ENCODE assay signal across 21 mouse cellular contexts in the genomic region with DNA sequence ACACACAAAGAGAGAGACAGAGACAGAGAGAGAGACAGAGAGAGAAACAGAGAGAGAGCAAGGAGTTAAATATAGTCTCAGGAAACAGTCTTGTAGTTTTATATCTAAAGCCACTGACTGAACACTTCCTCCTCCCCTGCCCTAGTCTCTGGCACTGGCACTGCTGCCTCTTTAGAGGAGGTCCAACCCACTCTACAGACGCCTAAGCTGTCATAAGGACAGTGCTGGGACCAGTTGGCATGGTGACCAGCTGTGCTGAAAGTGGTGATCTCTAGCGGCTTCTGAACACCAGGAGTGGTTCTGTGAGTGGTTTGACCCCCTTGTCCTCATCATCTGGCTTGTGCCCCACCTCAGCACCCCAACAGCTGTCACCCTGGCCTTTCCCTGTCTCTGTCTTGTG. TPM values are rescaled to one million over a fixed set of nuclear protein-coding genes. Genes with fewer than 3 reads are reported as not detected.
DNase-seq lines count a peak whose midpoint lies in the region; ATAC-seq lines count a peak whose summit lies in the region.
"Had no signal": no experiment of that assay in that cellular context is flagged by ENCODE, and none has a peak within 500 bp of the region (broad histone marks: within the 10 kb centered on the region; RNA-seq: fewer than 3 reads in every experiment).

No protein-coding gene starts in this region.

- peaks cover 5% of the 10 kb centered on the region; the same call in 1 of the 2 replicates for H3K9me3 ChIP-seq in megakaryocyte, embryonic 14.5 days
- H3K9me3 ChIP-seq in liver, embryonic 12.5 days (replicated peaks): no peaks in the 10 kb centered on the region
- no peaks in the 10 kb centered on the region for H3K9me3 ChIP-seq in kidney, embryonic 16.5 days (ENCODE audit: low read length)
- H3K9me3 ChIP-seq: embryonic facial prominence, embryonic 12.5 days; limb, embryonic 15.5 days; midbrain, embryonic 12.5 days had no signal

- no peaks in the 10 kb centered on the region for H3K27me3 ChIP-seq in megakaryocyte, embryonic 14.5 days (replicated peaks)
- H3K27me3 ChIP-seq in liver, embryonic 12.5 days (replicated peaks): peaks cover 17% of the 10 kb centered on the region; the same call in 1 of the 2 replicates
- H3K27me3 ChIP-seq in kidney, embryonic 16.5 days (ENCODE audit: insufficient read depth, low read length): no peaks in the 10 kb centered on the region
- H3K27me3 ChIP-seq: embryonic facial prominence, embryonic 12.5 days; limb, embryonic 15.5 days had no signal

- peaks cover 30% of the 10 kb centered on the region for H3K36me3 ChIP-seq in megakaryocyte, embryonic 14.5 days (replicated peaks; ENCODE audit: low read length)
- H3K36me3 ChIP-seq in liver, embryonic 12.5 days: no peaks in the 10 kb centered on the region
- H3K36me3 ChIP-seq in kidney, embryonic 16.5 days (ENCODE audit: insufficient read depth, low read length): no peaks in the 10 kb centered on the region
- H3K36me3 ChIP-seq: embryonic facial prominence, embryonic 12.5 days; limb, embryonic 15.5 days; midbrain, embryonic 12.5 days had no signal

- peak; percentile 75 for ATAC-seq in CD4-positive, CD25-positive, alpha-beta regulatory T cell, adult 4 months
- ATAC-seq in activated CD4-positive, CD25-positive, alpha-beta regulatory T cell, adult 4 months: peak; percentile 49
- no peak for ATAC-seq in liver, embryonic 12.5 days
- ATAC-seq in kidney, embryonic 16.5 days (ENCODE audit: low FRiP score, low TSS enrichment): no peak
- ATAC-seq: forebrain, embryonic 16.5 days; intestine, embryonic 16.5 days; liver, postnatal 0 days had no signal

- peaks cover 84% of the 10 kb centered on the region for H3K4me1 ChIP-seq in megakaryocyte, embryonic 14.5 days
- peaks cover 13% of the 10 kb centered on the region for H3K4me1 ChIP-seq in liver, embryonic 12.5 days
- peaks cover 6% of the 10 kb centered on the region; the same call in 1 of the 2 replicates for H3K4me1 ChIP-seq in kidney, embryonic 16.5 days (ENCODE audit: insufficient read depth, low read length)
- H3K4me1 ChIP-seq: embryonic facial prominence, embryonic 12.5 days; midbrain, embryonic 12.5 days had no signal

- WGBS in liver, embryonic 12.5 days (ENCODE audit: insufficient replicate concordance): 20% methylated on average over 2 of the region's 2 CpGs
- WGBS in kidney, embryonic 16.5 days: 39% methylated on average over 2 of the region's 2 CpGs

- H3K27ac ChIP-seq in liver, embryonic 12.5 days: no peak overlapping the region
- H3K27ac ChIP-seq in kidney, embryonic 16.5 days (ENCODE audit: low read length): no peak overlapping the region
- H3K27ac ChIP-seq: embryonic facial prominence, embryonic 12.5 days; gastrocnemius, adult 2 months; hindbrain, embryonic 14.5 days; limb, embryonic 15.5 days; midbrain, embryonic 12.5 days; stomach, postnatal 0 days had no signal

- peak overlapping the region; percentile 87 for H3K4me3 ChIP-seq in megakaryocyte, embryonic 14.5 days (replicated peaks)
- no peak overlapping the region for H3K4me3 ChIP-seq in liver, embryonic 12.5 days
- no peak overlapping the region for H3K4me3 ChIP-seq in kidney, embryonic 16.5 days (ENCODE audit: low read length)
- H3K4me3 ChIP-seq: embryonic facial prominence, embryonic 12.5 days; gastrocnemius, adult 2 months; limb, embryonic 15.5 days; midbrain, embryonic 12.5 days had no signal

- peak; percentile 31 to 43 for DNase-seq in thymus, postnatal 36 days
- DNase-seq in gastrocnemius, adult 18-20 months (ENCODE audit: low spot score): no peak
- DNase-seq: adrenal gland, postnatal 36 days; cerebellum, adult 8-10 months; gastrocnemius, adult 2 months; heart, adult 11 months; kidney, postnatal 4 days; liver, postnatal 0 days; right cerebral cortex, adult 18-20 months had no signal

- H3K9ac ChIP-seq in liver, embryonic 12.5 days: no peak overlapping the region
- no peak overlapping the region for H3K9ac ChIP-seq in kidney, embryonic 16.5 days (replicated peaks; ENCODE audit: low read length)
- H3K9ac ChIP-seq: embryonic facial prominence, embryonic 12.5 days; hindbrain, embryonic 14.5 days; limb, embryonic 15.5 days; liver, postnatal 0 days; midbrain, embryonic 12.5 days had no signal

- H3K4me2 ChIP-seq in liver, embryonic 12.5 days: no peak overlapping the region
- H3K4me2 ChIP-seq in kidney, embryonic 16.5 days (replicated peaks; ENCODE audit: low read depth, low read length): no peak overlapping the region
- H3K4me2 ChIP-seq: embryonic facial prominence, embryonic 12.5 days; hindbrain, embryonic 14.5 days; limb, embryonic 15.5 days; midbrain, embryonic 12.5 days had no signal

RNA-seq across cellular contexts. Expression of a gene that starts 9.6 kb away (rescaled TPM):
- polyA plus RNA-seq in CD4-positive, CD25-positive, alpha-beta regulatory T cell, adult 4 months (2017; shearing (Covaris generic)): 10 to 100 TPM; 12.3 to 19.6 TPM
- 10 to 100 TPM in 1 of 2 experiments, 1 to 10 TPM in 1; 9.0 to 10.4 TPM for polyA plus RNA-seq in activated CD4-positive, CD25-positive, alpha-beta regulatory T cell, adult 4 months (2017; shearing (Covaris generic))
- 7.7 and 8.4 TPM in 2 replicates for polyA plus RNA-seq in megakaryocyte, embryonic 14.5 days (2012; ENCODE audit: insufficient read depth, low replicate concordance)
- 3.8 and 4.0 TPM in 2 replicates for polyA plus RNA-seq in liver, embryonic 12.5 days (2016; fragmentation: Nextera tagmentation; extraction: Ambion mirVana)
- 1 to 10 TPM; 7.6 to 8.2 TPM for total RNA-seq in gastrocnemius, adult 18-20 months (2021)
- polyA plus RNA-seq in kidney, embryonic 16.5 days (2015; fragmentation: Nextera tagmentation; extraction: Ambion mirVana): 13.8 and 13.9 TPM in 2 replicates

RNA-seq across cellular contexts. Expression of a gene that starts 16.8 kb away (rescaled TPM):
- 10 to 100 TPM; 11.0 to 11.8 TPM for polyA plus RNA-seq in CD4-positive, CD25-positive, alpha-beta regulatory T cell, adult 4 months (2017; shearing (Covaris generic))
- 10 to 100 TPM in 1 of 2 experiments, 1 to 10 TPM in 1; 9.1 to 13.3 TPM for polyA plus RNA-seq in activated CD4-positive, CD25-positive, alpha-beta regulatory T cell, adult 4 months (2017; shearing (Covaris generic))
- 1.1 and 6.7 TPM in 2 replicates for polyA plus RNA-seq in megakaryocyte, embryonic 14.5 days (2012; ENCODE audit: insufficient read depth, low replicate concordance)
- polyA plus RNA-seq in liver, embryonic 12.5 days (2016; fragmentation: Nextera tagmentation; extraction: Ambion mirVana): 20.9 and 22.8 TPM in 2 replicates
- total RNA-seq in gastrocnemius, adult 18-20 months (2021): 10 to 100 TPM; 21.0 to 22.2 TPM
- 54.0 and 61.4 TPM in 2 replicates for polyA plus RNA-seq in kidney, embryonic 16.5 days (2015; fragmentation: Nextera tagmentation; extraction: Ambion mirVana)

RNA-seq across cellular contexts. Expression of a gene that starts 49.8 kb away (rescaled TPM):
- 1 to 10 TPM; 7.5 to 7.6 TPM for polyA plus RNA-seq in CD4-positive, CD25-positive, alpha-beta regulatory T cell, adult 4 months (2017; shearing (Covaris generic))
- polyA plus RNA-seq in activated CD4-positive, CD25-positive, alpha-beta regulatory T cell, adult 4 months (2017; shearing (Covaris generic)): 1 to 10 TPM; 4.0 to 5.5 TPM
- polyA plus RNA-seq in megakaryocyte, embryonic 14.5 days (2012; ENCODE audit: insufficient read depth, low replicate concordance): 9.6 and 10.5 TPM in 2 replicates
- polyA plus RNA-seq in liver, embryonic 12.5 days (2016; fragmentation: Nextera tagmentation; extraction: Ambion mirVana): 1.3 and 1.5 TPM in 2 replicates
- 10 to 100 TPM; 11.6 TPM for total RNA-seq in gastrocnemius, adult 18-20 months (2021)
- 3.5 and 3.7 TPM in 2 replicates for polyA plus RNA-seq in kidney, embryonic 16.5 days (2015; fragmentation: Nextera tagmentation; extraction: Ambion mirVana)

Comparison
In these comparisons a context has a peak if more than half of its experiments do, and no peak if none do; other contexts are left out.
1. ATAC-seq: peak in CD4-positive, CD25-positive, alpha-beta regulatory T cell, adult 4 months (single experiment) and activated CD4-positive, CD25-positive, alpha-beta regulatory T cell, adult 4 months (single experiment); none in liver, embryonic 12.5 days (single experiment) and kidney, embryonic 16.5 days (single experiment).